ENCODE assay signal across 10 mouse cellular contexts in genomic region chr10:77221108-77221507, GRCm38 (mm10). TPM values are rescaled to one million over a fixed set of nuclear protein-coding genes. Genes with fewer than 3 reads are reported as not detected.
DNase-seq lines count a peak whose midpoint lies in the region; ATAC-seq and TF ChIP-seq lines count a peak whose summit lies in the region.
"Had no signal": no experiment of that assay in that cellular context is flagged by ENCODE, and none has a peak within 500 bp of the region (broad histone marks: within the 10 kb centered on the region; RNA-seq: fewer than 3 reads in every experiment).

No protein-coding gene starts in this region.

- H3K4me1 ChIP-seq in hindbrain, postnatal 0 days (ENCODE audit: insufficient read depth, low read length) = no peaks in the 10 kb centered on the region
- H3K4me1 ChIP-seq: neural tube, embryonic 15.5 days had no signal

- TF ChIP-seq CTCF in hindbrain, postnatal 0 days (IDR thresholded peaks at IDR 0.05; ENCODE audit: low read depth) = no peak

- no peaks in the 10 kb centered on the region for H3K9me3 ChIP-seq in hindbrain, postnatal 0 days (ENCODE audit: low read length)
- H3K9me3 ChIP-seq: neural tube, embryonic 15.5 days had no signal

- DNase-seq in embryo, embryonic 10 days (ENCODE audit: low spot score) = peak; percentile 46
- DNase-seq in embryo, embryonic 11 days = no peak
- DNase-seq in heart, adult 11 months = peak; percentile 97
- DNase-seq in kidney, postnatal 14 days = peak; percentile 39
- no peak for DNase-seq in T-cell, adult 2 months (ENCODE audit: low spot score)
- no peak for DNase-seq in hindbrain, postnatal 0 days (ENCODE audit: low spot score)
- DNase-seq: thymus, postnatal 36 days had no signal

- H3K27me3 ChIP-seq in hindbrain, postnatal 0 days (ENCODE audit: insufficient read depth, low read length) = no peaks in the 10 kb centered on the region
- H3K27me3 ChIP-seq: neural tube, embryonic 15.5 days had no signal

- no peak overlapping the region for H3K4me2 ChIP-seq in hindbrain, postnatal 0 days (ENCODE audit: low read depth, low read length)
- H3K4me2 ChIP-seq: neural tube, embryonic 15.5 days had no signal

- H3K9ac ChIP-seq in hindbrain, postnatal 0 days (replicated peaks; ENCODE audit: low read length) = no peak overlapping the region
- H3K9ac ChIP-seq: neural tube, embryonic 15.5 days had no signal

- WGBS in hindbrain, postnatal 0 days = 82% methylated on average over 11 of the region's 11 CpGs

- no peak overlapping the region for H3K4me3 ChIP-seq in hindbrain, postnatal 0 days (ENCODE audit: low read length)
- H3K4me3 ChIP-seq: neural tube, embryonic 15.5 days had no signal

- ATAC-seq in megakaryocyte, adult 5-6 weeks (ENCODE audit: poor library complexity, severe bottlenecking) = peak; percentile 34; the same call in 1 of the 2 replicates
- no peak for ATAC-seq in CD4-positive, CD25-positive, alpha-beta regulatory T cell, adult 4 months
- no peak for ATAC-seq in hindbrain, postnatal 0 days

- no peaks in the 10 kb centered on the region for H3K36me3 ChIP-seq in hindbrain, postnatal 0 days (ENCODE audit: insufficient read depth, low read length)
- H3K36me3 ChIP-seq: neural tube, embryonic 15.5 days had no signal

- H3K27ac ChIP-seq in hindbrain, postnatal 0 days = no peak overlapping the region
- H3K27ac ChIP-seq: neural tube, embryonic 15.5 days had no signal

RNA-seq across cellular contexts. Expression of gene Pofut2, which starts 37.9 kb away (rescaled TPM):
- total RNA-seq in megakaryocyte, adult 5-6 weeks (2015) = 16.2 and 17.2 TPM in 2 replicates
- total RNA-seq in megakaryocyte, adult 5-6 weeks (2017) = 11.0 and 19.2 TPM in 2 replicates
- polyA plus RNA-seq in CD4-positive, CD25-positive, alpha-beta regulatory T cell, adult 4 months (2017; shearing (Covaris generic)) = 10 to 100 TPM; 20.2 to 25.8 TPM
- total RNA-seq in hindbrain, postnatal 0 days (2014; rRNA removed) = 48.2 and 52.4 TPM in 2 replicates
- polyA plus RNA-seq in hindbrain, postnatal 0 days (2015; fragmentation: Nextera tagmentation; extraction: Ambion mirVana) = 47.0 and 47.7 TPM in 2 replicates

RNA-seq across cellular contexts. Expression of gene Col18a1, which starts 54.8 kb away (rescaled TPM):
- total RNA-seq in megakaryocyte, adult 5-6 weeks (2015) = 0.09 TPM in 1 of 2 replicates, not detected in the other
- not detected in 2 replicates for total RNA-seq in megakaryocyte, adult 5-6 weeks (2017)
- under 1 TPM in 1 of 2 experiments, not detected in 1; 0.16 TPM for polyA plus RNA-seq in CD4-positive, CD25-positive, alpha-beta regulatory T cell, adult 4 months (2017; shearing (Covaris generic))
- total RNA-seq in hindbrain, postnatal 0 days (2014; rRNA removed) = 47.5 and 57.7 TPM in 2 replicates
- 18.2 and 20.0 TPM in 2 replicates for polyA plus RNA-seq in hindbrain, postnatal 0 days (2015; fragmentation: Nextera tagmentation; extraction: Ambion mirVana)

Comparison
In these comparisons a context has a peak if more than half of its experiments do, and no peak if none do; other contexts are left out.
1. DNase-seq: peak in embryo, embryonic 10 days (single experiment), heart, adult 11 months (single experiment) and kidney, postnatal 14 days (single experiment); none in embryo, embryonic 11 days (single experiment), T-cell, adult 2 months (single experiment) and hindbrain, postnatal 0 days (single experiment).
2. RNA of gene Col18a1, which starts 54.8 kb away (total RNA-seq): 47.5 to 57.7 TPM in hindbrain, postnatal 0 days; 0.09 TPM in megakaryocyte, adult 5-6 weeks; every median in the first group is over 10 times any median in the second.